Mouse (Mus musculus) 3T3-L1 (cell line): ENCODE measurements around the gene Cnksr3.

Experiments used
- DNase-seq: peaks from one replicate; pipeline ENCODE4 v3.0.0-alpha.2; 2015; ENCODE audit warnings: low read depth, low spot score

The Cnksr3 gene

GRCm38 (mm10) chr10:7149671-7150595, 62.1 kb downstream of the Cnksr3 start:
- peak; percentile 11 for DNase-seq

- DNase-seq, result peak; percentile 56
Observed at GRCm38 (mm10) chr10:7145614-7146013, 66.4 kb downstream of the Cnksr3 start.

- DNase-seq, result no peak
Observed at GRCm38 (mm10) chr10:7144081-7144783, 67.8 kb downstream of the Cnksr3 start.

GRCm38 (mm10) chr10:7142287-7142686, 69.8 kb downstream of the Cnksr3 start:
- peak; percentile 41 for DNase-seq

GRCm38 (mm10) chr10:7140282-7140681, 71.8 kb downstream of the Cnksr3 start:
- DNase-seq, result no peak

- DNase-seq, result no peak
Observed at GRCm38 (mm10) chr10:7138049-7138448, 74.0 kb downstream of the Cnksr3 start.

- no peak for DNase-seq
Observed at GRCm38 (mm10) chr10:7135751-7136150, 76.3 kb downstream of the Cnksr3 start.

- no peak for DNase-seq
Observed at GRCm38 (mm10) chr10:7133005-7133404, 79.0 kb downstream of the Cnksr3 start.

- no peak for DNase-seq
Observed at GRCm38 (mm10) chr10:7131441-7131840, 80.6 kb downstream of the Cnksr3 start.

- no peak for DNase-seq
Observed at GRCm38 (mm10) chr10:7127828-7128227, 84.2 kb downstream of the Cnksr3 start.

- no peak for DNase-seq
Observed at GRCm38 (mm10) chr10:7126882-7127281, 85.2 kb downstream of the Cnksr3 start.

GRCm38 (mm10) chr10:7126287-7126686, 85.8 kb downstream of the Cnksr3 start:
- no peak for DNase-seq

GRCm38 (mm10) chr10:7124993-7125392, 87.0 kb downstream of the Cnksr3 start:
- peak; percentile 63 for DNase-seq

GRCm38 (mm10) chr10:7122294-7122693, 89.7 kb downstream of the Cnksr3 start:
- DNase-seq, result peak; percentile 92

- peak; percentile 62 for DNase-seq
Observed at GRCm38 (mm10) chr10:7120206-7120605, 91.8 kb downstream of the Cnksr3 start.

- DNase-seq, result peak; percentile 94
Observed at GRCm38 (mm10) chr10:7118258-7119077, 93.6 kb downstream of the Cnksr3 start.

- peak; percentile 36 for DNase-seq
Observed at GRCm38 (mm10) chr10:7117785-7118184, 94.3 kb downstream of the Cnksr3 start.

- no peak for DNase-seq
Observed at GRCm38 (mm10) chr10:7114796-7115195, 97.2 kb downstream of the Cnksr3 start.

- DNase-seq, result peak; percentile 62
Observed at GRCm38 (mm10) chr10:7113747-7114146, 98.3 kb downstream of the Cnksr3 start.

- DNase-seq, result no peak
Observed at GRCm38 (mm10) chr10:7113144-7113543, 98.9 kb downstream of the Cnksr3 start.

- no peak for DNase-seq
Observed at GRCm38 (mm10) chr10:7111462-7112000, 100.5 kb downstream of the Cnksr3 start.
